Mouse (Mus musculus) kidney, embryonic 14.5 days (tissue): ENCODE measurements around the gene Poc5. TPM values are rescaled to one million over a fixed set of nuclear protein-coding genes. Genes with fewer than 3 reads are reported as not detected.

ENCODE experiments used
- ATAC-seq: fragments of 200-750 bp; cut with Nextera tagmentation; 2 replicates; pipeline ENCODE4 v1.8.0; 2017; ENCODE audit warnings: moderate number of reproducible peaks, mild to moderate bottlenecking, moderate TSS enrichment, moderate library complexity; ENCODE audit not compliant: low FRiP score, low TSS enrichment
- H3K27ac ChIP-seq: fragments of 300-500 bp; sonication (generic); 2 replicates; pipeline ENCODE4 v1.5.1; 2014; ENCODE audit warnings: low read depth, mild to moderate bottlenecking, low read length, moderate library complexity, mixed read lengths
- H3K27me3 ChIP-seq: fragments of 300-500 bp; sonication (generic); 2 replicates; pipeline ENCODE4 v1.6.1; 2014; ENCODE audit warnings: mild to moderate bottlenecking, low read length; ENCODE audit not compliant: control insufficient read depth, insufficient read depth
- H3K36me3 ChIP-seq: fragments of 300-500 bp; sonication (generic); 2 replicates; pipeline ENCODE4 v1.6.1; 2014; ENCODE audit warnings: low read length, mixed read lengths; ENCODE audit not compliant: control insufficient read depth, insufficient read depth
- H3K4me1 ChIP-seq: fragments of 300-500 bp; sonication (generic); 2 replicates; pipeline ENCODE4 v1.6.1; 2014; ENCODE audit warnings: low read length, mixed read lengths; ENCODE audit not compliant: control insufficient read depth, insufficient read depth
- H3K4me2 ChIP-seq: fragments of 300-500 bp; sonication (generic); replicated peaks from 2 replicates; pipeline ENCODE4 v1.6.1; 2014; ENCODE audit warnings: low read depth, mild to moderate bottlenecking, low read length
- H3K4me3 ChIP-seq: fragments of 300-500 bp; sonication (generic); 2 replicates; pipeline ENCODE4 v1.5.1; 2014; ENCODE audit warnings: mild to moderate bottlenecking, low read length
- H3K9ac ChIP-seq: fragments of 300-500 bp; sonication (generic); 2 replicates; pipeline ENCODE4 v1.6.1; 2014; ENCODE audit warnings: low read depth, mild to moderate bottlenecking, low read length, moderate library complexity
- H3K9me3 ChIP-seq: fragments of 300-500 bp; sonication (generic); 2 replicates; pipeline ENCODE4 v1.6.1; 2016; ENCODE audit warnings: low read length; ENCODE audit not compliant: control insufficient read depth
- WGBS: fragments of 180-500 bp; shearing (Covaris S2); extraction: QIAGEN DNeasy Blood & Tissue Kit; methylation state at CpG from one replicate; pipeline ENCODE4 v1.1.7; 2014; 5-methylcytosine and 5-hydroxymethylcytosine counted together
- polyA plus RNA-seq: library from polyadenylated mRNA; unstranded; fragments of >200 nt; fragmentation: Nextera tagmentation; extraction: Ambion mirVana; gene quantifications from 2 replicates; pipeline ENCODE4 v1.2.1, GENCODE M21; 2014

Poc5 gene
- polyA plus RNA-seq, 1 experiment from 2014 or later: 17.4 TPM

GRCm38 (mm10) chr13:96435793-96436192 lies 47.7 kb downstream of the Poc5 start:
- Histone ChIP-seq H3K4me2 (peak overlapping the region; percentile 22), H3K27ac (no peak overlapping the region), H3K9me3 (no peaks in the 10 kb centered on the region), H3K4me1 (peaks cover 31% of the 10 kb centered on the region), H3K9ac (no peak overlapping the region), H3K4me3 (no peak overlapping the region), H3K27me3 (no peaks in the 10 kb centered on the region), H3K36me3 (no peaks in the 10 kb centered on the region)
- 21% methylated on average over 11 of the region's 13 CpGs for WGBS
- ATAC-seq: peak; percentile 40; the same call in 1 of the 2 replicates

GRCm38 (mm10) chr13:96436921-96437320 lies 48.8 kb downstream of the Poc5 start:
- H3K27me3 ChIP-seq: no peaks in the 10 kb centered on the region
- 85% methylated on average over 1 of the region's 1 CpGs for WGBS
- H3K4me2 ChIP-seq: no peak overlapping the region
- no peak overlapping the region for H3K9ac ChIP-seq
- H3K4me3 ChIP-seq: no peak overlapping the region
- H3K36me3 ChIP-seq: no peaks in the 10 kb centered on the region
- peaks cover 31% of the 10 kb centered on the region for H3K4me1 ChIP-seq
- H3K27ac ChIP-seq: no peak overlapping the region
- no peak for ATAC-seq
- H3K9me3 ChIP-seq: no peaks in the 10 kb centered on the region

GRCm38 (mm10) chr13:96440436-96440835 lies 52.3 kb downstream of the Poc5 start:
- Histone ChIP-seq H3K4me2 (no peak overlapping the region), H3K27me3 (no peaks in the 10 kb centered on the region), H3K36me3 (no peaks in the 10 kb centered on the region), H3K27ac (no peak overlapping the region), H3K9me3 (no peaks in the 10 kb centered on the region), H3K4me3 (no peak overlapping the region), H3K4me1 (peaks cover 5% of the 10 kb centered on the region; the same call in 1 of the 2 replicates), H3K9ac (no peak overlapping the region)
- whole genome bisulfite sequencing: 93% methylated on average over 4 of the region's 4 CpGs
- no peak for ATAC-seq

GRCm38 (mm10) chr13:96450205-96450856 lies 62.2 kb downstream of the Poc5 start:
- WGBS: 86% methylated on average over 11 of the region's 11 CpGs
- no peak overlapping the region for H3K4me3 ChIP-seq
- H3K9ac ChIP-seq: no peak overlapping the region
- no peaks in the 10 kb centered on the region for H3K27me3 ChIP-seq
- no peaks in the 10 kb centered on the region for H3K36me3 ChIP-seq
- ATAC-seq: no peak
- no peaks in the 10 kb centered on the region for H3K9me3 ChIP-seq
- H3K4me2 ChIP-seq: no peak overlapping the region
- H3K27ac ChIP-seq: no peak overlapping the region; the same call in 1 of the 2 replicates
- H3K4me1 ChIP-seq: no peaks in the 10 kb centered on the region

GRCm38 (mm10) chr13:96450869-96451268 lies 62.8 kb downstream of the Poc5 start:
- no peak for ATAC-seq
- H3K4me2 ChIP-seq: no peak overlapping the region
- H3K4me3 ChIP-seq: no peak overlapping the region
- H3K9ac ChIP-seq: no peak overlapping the region
- no peaks in the 10 kb centered on the region for H3K4me1 ChIP-seq
- H3K27ac ChIP-seq: no peak overlapping the region
- H3K9me3 ChIP-seq: no peaks in the 10 kb centered on the region
- H3K36me3 ChIP-seq: no peaks in the 10 kb centered on the region
- H3K27me3 ChIP-seq: no peaks in the 10 kb centered on the region
- WGBS: 84% methylated on average over 7 of the region's 7 CpGs

GRCm38 (mm10) chr13:96451386-96452140 lies 63.5 kb downstream of the Poc5 start:
- Histone ChIP-seq H3K4me2 (no peak overlapping the region), H3K36me3 (no peaks in the 10 kb centered on the region), H3K9ac (no peak overlapping the region), H3K4me3 (no peak overlapping the region), H3K4me1 (no peaks in the 10 kb centered on the region), H3K27ac (no peak overlapping the region), H3K9me3 (no peaks in the 10 kb centered on the region), H3K27me3 (no peaks in the 10 kb centered on the region)
- ATAC-seq: no peak
- WGBS: 88% methylated on average over 11 of the region's 11 CpGs

GRCm38 (mm10) chr13:96452621-96453020 lies 64.5 kb downstream of the Poc5 start:
- Histone ChIP-seq H3K4me1 (no peaks in the 10 kb centered on the region), H3K4me3 (no peak overlapping the region), H3K9me3 (no peaks in the 10 kb centered on the region), H3K36me3 (no peaks in the 10 kb centered on the region), H3K27me3 (no peaks in the 10 kb centered on the region), H3K4me2 (no peak overlapping the region), H3K9ac (no peak overlapping the region), H3K27ac (no peak overlapping the region)
- ATAC-seq: no peak
- WGBS: 90% methylated on average over 3 of the region's 3 CpGs

GRCm38 (mm10) chr13:96454288-96454687 lies 66.2 kb downstream of the Poc5 start:
- Histone ChIP-seq H3K9ac (no peak overlapping the region), H3K27me3 (no peaks in the 10 kb centered on the region), H3K36me3 (no peaks in the 10 kb centered on the region), H3K4me3 (no peak overlapping the region), H3K4me2 (no peak overlapping the region), H3K27ac (no peak overlapping the region), H3K9me3 (no peaks in the 10 kb centered on the region), H3K4me1 (no peaks in the 10 kb centered on the region)
- no peak for ATAC-seq
- WGBS: 80% methylated on average over 3 of the region's 3 CpGs

- H3K9me3 ChIP-seq: no peaks in the 10 kb centered on the region
- no peak for ATAC-seq
- WGBS: 93% methylated on average over 5 of the region's 5 CpGs
Measured at GRCm38 (mm10) chr13:96457566-96457965, 69.5 kb downstream of the Poc5 start.

More at GRCm38 (mm10) chr13:96457566-96457965, 69.5 kb downstream of the Poc5 start:
- Histone ChIP-seq H3K36me3 (no peaks in the 10 kb centered on the region), H3K27me3 (no peaks in the 10 kb centered on the region), H3K9ac (no peak overlapping the region), H3K4me1 (no peaks in the 10 kb centered on the region), H3K27ac (no peak overlapping the region), H3K4me3 (no peak overlapping the region), H3K4me2 (no peak overlapping the region)
